13 mouse cellular contexts compared by ENCODE assay signal in the genomic region with DNA sequence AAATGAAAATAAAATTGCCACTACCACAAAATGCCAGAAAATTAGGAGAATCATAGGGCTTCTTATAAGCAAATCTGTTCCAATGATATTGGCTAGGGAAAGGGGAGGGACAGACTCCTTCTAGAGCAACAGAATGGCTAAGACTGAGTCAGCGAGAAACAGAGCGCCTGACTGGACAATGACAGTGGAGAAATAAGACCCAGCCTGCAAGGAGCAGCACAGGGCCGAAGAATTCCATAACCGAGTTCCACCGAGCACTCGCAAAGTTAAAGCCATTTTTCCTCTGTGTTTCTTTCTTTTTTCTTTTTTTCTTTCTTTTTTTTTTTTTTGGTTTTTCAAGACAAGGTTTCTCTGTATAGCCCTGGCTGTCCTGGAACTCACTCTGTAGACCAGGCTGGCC.
"Had no signal": no experiment of that assay in that cellular context is flagged by ENCODE, and none has a peak within 500 bp of the region (broad histone marks: within the 10 kb centered on the region; RNA-seq: fewer than 3 reads in every experiment).

No protein-coding gene starts in this region.

- H3K9me3 ChIP-seq: limb, embryonic 10.5 days; lung, embryonic 15.5 days; midbrain, embryonic 12.5 days; neural tube, embryonic 13.5 days had no signal

- H3K4me3 ChIP-seq: limb, embryonic 10.5 days; lung, embryonic 15.5 days; midbrain, embryonic 12.5 days; neural tube, embryonic 13.5 days had no signal

- H3K4me1 ChIP-seq: lung, embryonic 15.5 days had no signal

- H3K27me3 ChIP-seq: lung, embryonic 15.5 days; midbrain, embryonic 12.5 days; neural tube, embryonic 13.5 days had no signal

- DNase-seq: kidney, adult 11 months; lung, postnatal 14 days; retina, postnatal 1 day; right cerebral cortex, postnatal 4 days; spleen, adult 18-20 months; thymus, adult 2 months; thymus, postnatal 25 days had no signal

- H3K9ac ChIP-seq: lung, embryonic 15.5 days; midbrain, embryonic 12.5 days; neural tube, embryonic 13.5 days had no signal

- H3K4me2 ChIP-seq: liver, embryonic 11.5 days; lung, embryonic 15.5 days; midbrain, embryonic 12.5 days; neural tube, embryonic 13.5 days had no signal

- H3K36me3 ChIP-seq: limb, embryonic 10.5 days; lung, embryonic 15.5 days; midbrain, embryonic 12.5 days; neural tube, embryonic 13.5 days had no signal

- ATAC-seq: midbrain, embryonic 16.5 days had no signal

- H3K27ac ChIP-seq: limb, embryonic 10.5 days; lung, embryonic 15.5 days; midbrain, embryonic 12.5 days; neural tube, embryonic 13.5 days had no signal
